Mouse (Mus musculus) stomach, embryonic 15.5 days (tissue): Measurements from ENCODE around the gene Ppp3ca. TPM values are rescaled to one million over a fixed set of nuclear protein-coding genes. Genes with fewer than 3 reads are reported as not detected.

Experiments
- ATAC-seq: fragments of 200-750 bp; cut with Nextera tagmentation; 2 replicates; pipeline ENCODE4 v1.8.0; 2017; ENCODE audit warnings: low read depth, moderate number of reproducible peaks, moderate TSS enrichment; ENCODE audit not compliant: insufficient read depth, low FRiP score
- H3K27ac ChIP-seq: fragments of 300-500 bp; sonication (generic); 2 replicates; pipeline ENCODE4 v1.5.1; 2015; ENCODE audit warnings: mild to moderate bottlenecking, inconsistent platforms
- H3K27me3 ChIP-seq: fragments of 300-500 bp; sonication (generic); replicated peaks from 2 replicates; pipeline ENCODE4 v1.6.1; 2015; ENCODE audit warnings: inconsistent platforms
- H3K36me3 ChIP-seq: fragments of 300-500 bp; sonication (generic); 2 replicates; pipeline ENCODE4 v1.6.1; 2015; ENCODE audit warnings: inconsistent platforms
- H3K4me1 ChIP-seq: fragments of 300-500 bp; sonication (generic); 2 replicates; pipeline ENCODE4 v1.6.1; 2015; ENCODE audit warnings: inconsistent platforms
- H3K4me2 ChIP-seq: fragments of 300-500 bp; sonication (generic); 2 replicates; pipeline ENCODE4 v1.6.1; 2015; ENCODE audit warnings: mild to moderate bottlenecking, inconsistent platforms
- H3K4me3 ChIP-seq: fragments of 300-500 bp; sonication (generic); replicated peaks from 2 replicates; pipeline ENCODE4 v1.5.1; 2015; ENCODE audit warnings: inconsistent platforms
- H3K9ac ChIP-seq: fragments of 300-500 bp; sonication (generic); 2 replicates; pipeline ENCODE4 v1.6.1; 2015; ENCODE audit warnings: inconsistent platforms
- H3K9me3 ChIP-seq: fragments of 300-500 bp; sonication (generic); 2 replicates; pipeline ENCODE4 v1.6.1; 2016; ENCODE audit warnings: inconsistent platforms
- WGBS: fragments of 180-500 bp; shearing (Covaris S2); methylation state at CpG from one replicate; pipeline ENCODE4 v1.1.7; 2015; 5-methylcytosine and 5-hydroxymethylcytosine counted together
- polyA plus RNA-seq: library from polyadenylated mRNA; unstranded; fragments of >200 nt; fragmentation: Nextera tagmentation; extraction: Ambion mirVana; gene quantifications from 2 replicates; pipeline ENCODE4 v1.2.1, GENCODE M21; 2015

Ppp3ca gene
- polyA plus RNA-seq, 1 experiment from 2014 or later = 54.9 TPM

DNA sequence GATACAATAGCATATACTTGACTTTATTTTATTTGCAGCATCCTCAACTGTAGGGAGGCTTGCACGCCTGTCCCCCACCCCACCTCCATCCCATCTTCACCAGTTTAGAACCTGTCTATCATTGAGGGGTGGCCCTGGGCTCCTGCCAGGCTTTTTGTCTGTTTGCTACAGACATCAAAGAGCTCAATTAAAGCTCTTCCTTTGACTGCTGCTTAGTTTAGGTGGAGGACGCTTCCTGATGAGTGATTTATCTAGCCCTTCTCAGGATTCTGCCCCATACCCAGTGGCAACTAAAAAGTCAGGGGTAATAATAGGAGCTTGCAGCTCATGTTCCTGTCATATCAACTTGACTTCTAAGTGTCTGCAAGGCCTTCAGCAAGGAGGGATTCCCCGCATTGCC lies 239.6 kb downstream of the Ppp3ca start:
- Histone ChIP-seq H3K27ac (no peak overlapping the region), H3K4me1 (no peaks in the 10 kb centered on the region), H3K9me3 (no peaks in the 10 kb centered on the region), H3K4me2 (no peak overlapping the region), H3K27me3 (no peaks in the 10 kb centered on the region), H3K4me3 (no peak overlapping the region), H3K9ac (no peak overlapping the region), H3K36me3 (no peaks in the 10 kb centered on the region)
- WGBS = 75% methylated on average over 3 of the region's 3 CpGs
- no peak for ATAC-seq

DNA sequence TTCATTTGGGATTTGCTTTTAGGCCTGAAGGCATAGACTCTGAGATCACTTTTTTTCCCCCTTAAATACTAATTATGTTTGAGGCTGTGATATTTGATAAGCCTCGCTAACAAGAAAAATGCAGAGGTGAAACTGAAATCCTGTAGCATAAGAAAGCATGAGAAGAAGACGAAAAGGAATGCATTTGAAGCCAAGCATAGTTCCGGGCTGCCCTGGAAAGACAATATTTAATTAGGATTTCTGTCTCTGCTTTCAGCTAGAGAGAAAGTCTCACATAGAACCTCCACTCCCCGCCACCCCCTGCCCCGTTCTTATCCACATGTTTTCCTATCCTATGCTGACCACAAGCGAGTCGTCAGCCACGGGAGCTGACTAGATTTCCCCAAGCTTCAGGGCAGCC lies 241.4 kb downstream of the Ppp3ca start:
- Histone ChIP-seq H3K9ac (no peak overlapping the region), H3K4me2 (no peak overlapping the region), H3K27ac (no peak overlapping the region), H3K9me3 (no peaks in the 10 kb centered on the region), H3K36me3 (no peaks in the 10 kb centered on the region), H3K4me1 (no peaks in the 10 kb centered on the region), H3K4me3 (no peak overlapping the region), H3K27me3 (no peaks in the 10 kb centered on the region)
- no peak for ATAC-seq
- WGBS = 87% methylated on average over 8 of the region's 8 CpGs

DNA sequence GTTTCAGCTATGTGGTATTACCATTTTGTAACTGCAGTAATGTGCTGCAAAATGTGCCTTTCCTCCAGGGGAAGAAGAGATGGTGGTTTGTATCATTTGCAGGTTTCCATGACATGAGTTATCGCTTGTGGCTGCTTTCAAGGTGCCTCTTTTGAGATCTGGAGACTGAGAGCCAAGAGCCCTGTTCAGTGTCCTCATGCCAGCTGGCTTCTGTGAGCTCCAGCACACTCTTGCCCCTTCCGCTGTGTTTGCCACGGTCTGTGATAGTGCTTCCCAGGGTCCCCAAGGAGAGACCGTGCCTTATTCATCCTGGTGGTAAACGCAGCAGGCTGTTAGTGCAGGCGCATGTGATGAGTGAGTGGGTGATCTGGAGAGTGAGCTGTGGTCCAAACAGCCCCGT lies 247.2 kb downstream of the Ppp3ca start:
- 87% methylated on average over 7 of the region's 7 CpGs for WGBS
- no peak for ATAC-seq

DNA sequence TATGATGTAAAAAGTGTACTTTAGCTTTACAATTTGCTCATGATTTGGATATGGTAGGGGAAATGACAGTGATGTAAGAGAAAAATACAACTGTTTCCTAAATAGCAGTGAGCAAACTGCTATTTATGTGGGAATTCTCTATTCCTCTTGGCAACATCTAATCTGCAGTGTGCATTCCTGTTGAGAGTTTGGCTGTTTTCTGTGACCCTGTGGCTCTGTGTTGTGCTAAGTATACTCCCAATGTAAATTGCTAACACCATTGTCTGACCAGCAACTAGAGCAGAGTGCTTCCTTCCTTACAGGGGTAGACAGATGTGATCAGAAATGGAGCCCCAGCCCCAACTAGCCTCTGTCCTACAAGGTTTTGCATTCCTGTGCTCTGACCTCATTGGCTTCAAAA lies 263.1 kb downstream of the Ppp3ca start:
- H3K9ac ChIP-seq = no peak overlapping the region
- no peaks in the 10 kb centered on the region for H3K27me3 ChIP-seq
- no peaks in the 10 kb centered on the region for H3K4me1 ChIP-seq
- no peak overlapping the region for H3K4me3 ChIP-seq
- no peak for ATAC-seq
- H3K9me3 ChIP-seq = no peaks in the 10 kb centered on the region
- no peak overlapping the region for H3K4me2 ChIP-seq
- peaks cover 5% of the 10 kb centered on the region; the same call in 1 of the 2 replicates for H3K36me3 ChIP-seq
- no peak overlapping the region for H3K27ac ChIP-seq

More for the DNA sequence above, 247.2 kb downstream of the Ppp3ca start:
- Histone ChIP-seq H3K9ac (no peak overlapping the region), H3K4me3 (no peak overlapping the region), H3K36me3 (peaks cover 3% of the 10 kb centered on the region; the same call in 1 of the 2 replicates), H3K9me3 (no peaks in the 10 kb centered on the region), H3K4me1 (no peaks in the 10 kb centered on the region), H3K4me2 (no peak overlapping the region), H3K27me3 (no peaks in the 10 kb centered on the region), H3K27ac (no peak overlapping the region)

DNA sequence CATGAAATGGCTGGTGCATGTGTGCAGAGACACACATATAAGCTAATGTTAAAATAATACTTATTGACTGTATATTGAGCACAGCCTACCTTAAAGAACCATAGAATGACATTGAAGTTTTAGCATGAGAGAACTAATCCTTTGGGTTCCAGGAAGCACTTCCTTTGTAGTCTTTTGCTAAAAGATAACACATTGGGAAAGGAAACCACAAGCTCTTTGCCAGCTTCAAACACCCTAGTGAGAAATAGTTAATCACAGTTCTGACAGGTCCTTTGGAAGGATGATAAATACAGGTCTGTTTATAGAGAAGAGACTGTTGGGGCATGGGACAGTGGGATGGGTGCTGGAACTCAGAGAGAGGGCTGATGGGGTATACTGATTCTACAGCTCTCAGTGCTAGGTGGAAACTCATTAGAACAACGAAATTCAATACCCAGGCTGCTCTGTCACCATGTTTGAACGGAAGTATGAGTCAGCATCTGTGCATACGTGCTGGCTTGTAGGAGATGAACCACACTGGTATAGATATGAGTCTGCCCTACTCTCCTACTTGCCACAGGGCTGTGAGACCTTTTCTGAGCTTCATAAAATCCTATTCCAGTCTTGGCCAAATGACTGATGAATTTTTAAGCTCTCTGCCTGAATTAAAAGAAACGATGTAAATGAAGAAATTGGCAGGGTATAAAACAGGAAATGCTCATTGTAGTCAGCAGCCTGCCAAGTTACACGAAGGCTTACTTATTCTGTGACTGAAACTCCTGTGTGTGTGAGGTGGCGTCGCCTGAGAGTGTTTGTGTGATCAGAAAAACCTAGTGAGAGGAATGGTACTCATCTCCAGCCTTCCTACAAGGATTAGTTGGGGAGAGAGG lies 271.0 kb downstream of the Ppp3ca start:
- ATAC-seq = no peak
- H3K4me1 ChIP-seq = no peaks in the 10 kb centered on the region
- H3K4me2 ChIP-seq = no peak overlapping the region
- no peaks in the 10 kb centered on the region for H3K9me3 ChIP-seq
- no peaks in the 10 kb centered on the region for H3K36me3 ChIP-seq
- no peak overlapping the region for H3K9ac ChIP-seq
- H3K27ac ChIP-seq = no peak overlapping the region
- no peaks in the 10 kb centered on the region for H3K27me3 ChIP-seq
- WGBS = 54% methylated on average over 7 of the region's 7 CpGs
- H3K4me3 ChIP-seq = no peak overlapping the region

DNA sequence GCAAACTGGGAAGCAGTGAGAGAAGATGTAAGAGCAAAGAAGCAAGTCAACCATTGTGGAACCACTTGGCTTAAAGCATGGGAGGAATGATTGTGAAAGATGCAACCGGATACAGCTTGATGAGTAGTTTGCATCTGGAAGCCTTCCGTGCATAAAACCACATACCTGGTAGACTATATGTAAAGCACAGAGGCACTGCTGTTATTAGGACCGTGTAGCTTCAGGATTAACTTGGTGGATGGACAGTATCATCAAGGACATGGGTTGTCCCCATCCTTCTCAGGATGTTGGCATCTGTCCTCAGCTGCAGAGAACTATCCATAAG lies 271.6 kb downstream of the Ppp3ca start:
- H3K36me3 ChIP-seq = no peaks in the 10 kb centered on the region
- no peak overlapping the region for H3K4me2 ChIP-seq
- no peak overlapping the region for H3K9ac ChIP-seq
- ATAC-seq = no peak
- no peaks in the 10 kb centered on the region for H3K9me3 ChIP-seq
- no peak overlapping the region for H3K4me3 ChIP-seq
- H3K4me1 ChIP-seq = no peaks in the 10 kb centered on the region
- WGBS = 92% methylated on average over 3 of the region's 3 CpGs
- no peaks in the 10 kb centered on the region for H3K27me3 ChIP-seq
- H3K27ac ChIP-seq = no peak overlapping the region

DNA sequence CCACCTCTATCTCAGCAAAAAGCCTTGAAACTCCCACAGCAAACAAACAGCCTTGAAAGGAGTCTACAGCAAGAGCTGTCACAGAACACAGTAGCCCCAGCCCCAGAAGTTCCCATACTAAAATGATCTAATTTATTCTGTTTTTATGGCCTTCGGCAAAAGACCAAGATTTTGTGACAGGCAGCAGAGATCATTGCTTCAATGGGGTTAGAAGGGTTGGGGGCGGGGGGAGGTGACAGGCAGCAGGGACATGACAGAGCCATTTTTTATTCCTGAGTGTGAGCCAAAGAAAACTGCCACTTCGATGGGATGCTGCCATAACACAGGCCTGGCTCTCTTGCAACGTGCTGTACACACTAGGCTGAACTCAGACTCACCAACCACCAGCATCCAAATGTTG lies 275.6 kb downstream of the Ppp3ca start:
- Histone ChIP-seq H3K9ac (no peak overlapping the region), H3K27me3 (no peaks in the 10 kb centered on the region), H3K4me1 (no peaks in the 10 kb centered on the region), H3K4me2 (no peak overlapping the region), H3K36me3 (no peaks in the 10 kb centered on the region), H3K27ac (no peak overlapping the region), H3K9me3 (no peaks in the 10 kb centered on the region), H3K4me3 (no peak overlapping the region)
- ATAC-seq = no peak
- WGBS = 85% methylated on average over 4 of the region's 4 CpGs

DNA sequence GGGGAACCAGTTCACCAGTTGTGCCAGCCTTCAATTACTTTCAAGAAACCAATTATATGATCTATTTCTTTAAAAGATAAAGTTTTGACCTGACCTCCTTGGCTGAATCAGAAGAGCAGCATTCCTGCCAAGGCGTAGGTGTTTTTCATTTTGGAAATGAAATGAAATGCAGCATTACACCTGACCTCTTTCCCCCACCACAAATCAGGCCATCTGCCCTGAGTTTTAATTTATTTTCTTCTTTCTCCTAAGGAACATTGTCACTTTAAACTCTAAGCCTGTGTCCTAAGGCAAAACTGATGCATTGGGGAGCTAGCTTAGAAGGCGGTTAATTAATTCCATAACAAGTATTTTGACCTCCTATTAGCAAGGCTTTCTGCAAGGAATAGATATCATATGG lies 276.7 kb downstream of the Ppp3ca start:
- no peaks in the 10 kb centered on the region for H3K27me3 ChIP-seq
- 87% methylated on average over 2 of the region's 2 CpGs for WGBS

DNA sequence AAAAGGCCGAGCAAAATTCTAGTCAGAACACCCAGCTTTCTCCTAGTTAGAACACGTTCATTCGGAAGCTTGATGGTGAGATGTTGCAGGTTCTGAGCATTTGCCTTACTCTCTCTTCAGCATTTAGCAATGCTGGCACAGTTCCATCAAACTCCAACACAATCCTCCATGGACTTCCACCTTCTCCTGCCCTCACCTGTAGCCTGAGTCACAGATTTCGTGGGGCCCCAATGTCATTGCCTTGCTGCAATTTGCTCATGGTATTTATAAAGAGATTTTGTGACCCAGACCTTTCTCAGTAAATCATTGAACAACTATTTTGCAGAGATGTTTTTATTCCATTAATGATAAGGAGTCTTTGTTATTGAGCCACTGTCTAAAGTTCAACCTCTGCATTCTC lies 278.2 kb downstream of the Ppp3ca start:
- 74% methylated on average over 4 of the region's 4 CpGs for WGBS
- no peak overlapping the region for H3K9ac ChIP-seq
- no peak for ATAC-seq
- H3K27me3 ChIP-seq = no peaks in the 10 kb centered on the region
- no peak overlapping the region for H3K27ac ChIP-seq
- H3K36me3 ChIP-seq = no peaks in the 10 kb centered on the region
- no peaks in the 10 kb centered on the region for H3K4me1 ChIP-seq
- H3K4me2 ChIP-seq = no peak overlapping the region
- H3K9me3 ChIP-seq = no peaks in the 10 kb centered on the region
- H3K4me3 ChIP-seq = no peak overlapping the region

More for the DNA sequence above, 276.7 kb downstream of the Ppp3ca start:
- Histone ChIP-seq H3K4me3 (no peak overlapping the region), H3K9ac (no peak overlapping the region), H3K36me3 (no peaks in the 10 kb centered on the region), H3K4me2 (no peak overlapping the region), H3K9me3 (no peaks in the 10 kb centered on the region), H3K4me1 (no peaks in the 10 kb centered on the region), H3K27ac (no peak overlapping the region)
- no peak for ATAC-seq

DNA sequence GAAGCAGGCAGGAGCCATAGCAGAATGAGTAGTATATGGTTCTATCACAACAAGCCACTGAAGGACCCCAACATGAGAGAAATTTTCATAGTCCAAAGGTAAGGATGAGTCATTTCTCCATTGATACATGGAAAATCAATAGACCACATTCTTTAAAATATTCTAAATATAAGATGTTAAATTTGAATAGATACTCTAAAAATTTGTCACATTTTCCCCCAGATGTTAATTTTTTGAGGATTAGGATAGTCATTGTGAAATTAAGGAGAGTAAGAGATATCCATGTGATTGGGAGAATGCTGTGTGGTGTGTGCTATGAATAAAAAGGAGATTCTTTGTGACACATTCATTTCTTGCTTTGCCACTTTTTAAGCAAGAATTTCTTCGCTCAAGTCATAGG lies 281.9 kb downstream of the Ppp3ca start:
- WGBS = 83% methylated on average over 1 of the region's 1 CpGs
- no peaks in the 10 kb centered on the region for H3K36me3 ChIP-seq
- no peak overlapping the region for H3K27ac ChIP-seq
- H3K27me3 ChIP-seq = no peaks in the 10 kb centered on the region
- no peaks in the 10 kb centered on the region for H3K9me3 ChIP-seq
- H3K4me2 ChIP-seq = no peak overlapping the region
- H3K9ac ChIP-seq = no peak overlapping the region
- ATAC-seq = no peak
- H3K4me1 ChIP-seq = no peaks in the 10 kb centered on the region
- H3K4me3 ChIP-seq = no peak overlapping the region

DNA sequence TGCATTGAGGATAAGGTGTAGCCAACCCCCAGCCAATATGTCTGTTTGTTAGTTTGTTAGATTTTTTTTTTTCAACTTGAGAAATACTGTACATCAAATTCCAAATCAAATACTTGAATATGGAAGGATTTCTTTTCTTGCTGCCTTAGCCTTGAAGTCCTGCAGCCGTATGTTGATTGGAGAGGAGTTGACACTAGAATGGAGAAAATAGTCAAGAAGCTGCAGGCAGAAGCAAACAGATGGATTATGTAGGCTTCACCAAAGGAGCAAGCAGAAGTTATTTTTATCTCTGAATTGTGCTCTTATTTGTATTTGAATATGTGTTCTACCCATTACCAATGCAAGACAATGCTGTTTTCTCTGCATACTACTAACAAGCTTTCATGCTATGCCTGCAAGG lies 282.9 kb downstream of the Ppp3ca start:
- Histone ChIP-seq H3K27ac (no peak overlapping the region), H3K4me3 (no peak overlapping the region), H3K36me3 (no peaks in the 10 kb centered on the region), H3K9me3 (no peaks in the 10 kb centered on the region), H3K27me3 (no peaks in the 10 kb centered on the region), H3K9ac (no peak overlapping the region), H3K4me1 (no peaks in the 10 kb centered on the region), H3K4me2 (no peak overlapping the region)
- WGBS = 93% methylated on average over 1 of the region's 1 CpGs
- no peak for ATAC-seq

DNA sequence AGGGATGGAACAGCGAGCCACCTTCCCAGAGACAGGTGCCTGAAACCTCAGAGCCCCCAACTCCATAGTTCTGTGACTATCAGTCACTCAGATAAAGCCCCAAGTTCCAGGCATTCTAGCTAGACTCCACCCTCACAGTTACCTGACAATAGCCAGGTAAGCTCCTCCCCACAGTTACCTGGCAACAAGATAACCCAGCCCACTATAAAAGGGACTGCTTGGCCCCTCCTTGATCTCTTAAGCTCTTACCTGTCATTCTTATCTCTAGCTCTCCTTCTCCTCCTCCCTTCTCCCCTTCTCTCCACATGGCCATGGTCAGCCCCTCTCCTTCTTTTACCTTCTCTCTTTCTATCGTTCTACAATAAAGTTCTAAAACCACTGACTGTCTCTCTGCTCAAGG lies 285.1 kb downstream of the Ppp3ca start:
- 0 out of 2 replicates have a peak, but pooled peaks have one; percentile 22 for ATAC-seq
- no peak overlapping the region for H3K4me3 ChIP-seq
- no peak overlapping the region for H3K9ac ChIP-seq
- WGBS = 69% methylated on average over 2 of the region's 2 CpGs
- H3K4me2 ChIP-seq = no peak overlapping the region
- H3K27ac ChIP-seq = no peak overlapping the region
- H3K27me3 ChIP-seq = no peaks in the 10 kb centered on the region
- H3K36me3 ChIP-seq = no peaks in the 10 kb centered on the region
- H3K9me3 ChIP-seq = no peaks in the 10 kb centered on the region
- no peaks in the 10 kb centered on the region for H3K4me1 ChIP-seq

DNA sequence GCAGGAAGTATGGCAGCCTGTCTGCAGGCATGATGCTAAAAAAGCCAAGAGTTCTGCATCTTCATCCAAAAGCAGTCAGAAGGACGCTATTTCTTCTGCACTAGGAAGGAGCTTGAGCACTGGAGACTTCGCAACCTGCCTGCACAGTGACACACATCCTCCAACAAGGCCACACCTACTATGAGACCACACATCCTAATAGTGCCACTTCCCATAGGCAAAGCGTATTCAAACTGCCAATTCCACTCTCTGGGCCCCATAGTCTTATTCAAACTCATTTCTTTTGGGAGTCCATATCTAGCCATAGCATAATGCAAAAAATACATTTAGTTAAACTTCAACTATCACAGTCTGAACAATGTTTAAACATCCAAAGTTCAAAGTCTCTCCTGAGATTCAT lies 290.4 kb downstream of the Ppp3ca start:
- no peak overlapping the region for H3K4me3 ChIP-seq
- no peak overlapping the region for H3K27ac ChIP-seq
- no peaks in the 10 kb centered on the region for H3K27me3 ChIP-seq
- H3K4me1 ChIP-seq = no peaks in the 10 kb centered on the region
- H3K9ac ChIP-seq = no peak overlapping the region
- no peaks in the 10 kb centered on the region for H3K9me3 ChIP-seq
- ATAC-seq = no peak
- no peaks in the 10 kb centered on the region for H3K36me3 ChIP-seq
- H3K4me2 ChIP-seq = no peak overlapping the region
- WGBS = 75% methylated on average over 3 of the region's 3 CpGs
